Mouse (Mus musculus): ENCODE results near the gene Gm21953. TPM values are rescaled to one million over a fixed set of nuclear protein-coding genes. Genes with fewer than 3 reads are reported as not detected.

The Gm21953 gene
- not detected in 2 replicates for polyA plus RNA-seq (2012; rRNA removed; ENCODE audit: low replicate concordance)

GRCm38 (mm10) chr4:42293967-42294366 lies at the start of gene Gm21953:
TSS of gene Gm21953 (plus strand) at chr4:42294267.

DNA sequence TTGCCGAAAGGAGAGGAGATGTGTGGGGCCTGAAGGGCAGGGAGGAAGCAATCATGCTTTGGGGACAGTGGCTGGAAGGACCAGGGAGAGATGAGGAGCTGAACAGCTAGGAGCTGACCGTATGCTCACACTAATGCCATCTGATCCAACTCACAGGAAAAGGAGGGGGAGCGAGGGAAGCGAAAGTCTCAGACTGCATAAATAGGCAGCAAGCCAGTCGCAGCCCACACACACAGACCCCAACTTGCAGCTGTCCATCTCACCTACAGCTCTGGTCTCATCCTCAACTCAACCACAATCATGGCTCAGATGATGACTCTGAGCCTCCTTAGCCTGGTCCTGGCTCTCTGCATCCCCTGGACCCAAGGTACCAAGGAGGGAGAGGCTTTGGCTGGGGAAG lies 38.6 kb upstream of the Gm21953 start, which contains the start of gene Ccl21b:
Gene Ccl21b (plus strand): TSS at position 301 of the 400 bp plus-strand sequence.

DNA sequence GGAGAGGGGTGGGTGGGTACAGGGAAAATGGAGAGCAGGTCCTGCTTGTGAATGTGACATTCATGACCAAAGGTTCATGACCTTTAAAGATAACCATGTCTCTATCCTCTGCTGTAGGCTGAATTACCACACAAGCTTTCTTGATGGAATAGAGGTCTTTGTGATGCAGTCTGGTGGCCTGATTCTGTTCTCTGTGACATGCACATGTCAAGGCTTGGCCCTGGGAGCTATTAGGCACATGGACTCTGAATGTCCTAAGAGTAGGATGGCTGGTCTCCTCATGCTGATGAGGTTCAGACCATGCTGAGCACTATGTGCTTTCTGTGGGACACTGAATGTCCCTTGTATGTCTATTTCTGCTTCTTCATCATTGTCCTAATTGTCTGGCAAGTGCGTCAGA lies 24.0 kb downstream of the Gm21953 start, which contains the start of gene Fam205a3:
Gene Fam205a3 (plus strand): TSS at position 301 of the 400 bp plus-strand sequence.

Other genes starting within 250 kb of the Gm21953 start
- gene Gm3893, start 203.1 kb upstream of the Gm21953 start, polyA plus RNA-seq (2012; rRNA removed; ENCODE audit: low replicate concordance): not detected in 2 replicates
- gene Gm13304, start 179.4 kb upstream of the Gm21953 start, polyA plus RNA-seq (2012; rRNA removed; ENCODE audit: low replicate concordance): not detected in 2 replicates
- not detected in 2 replicates for gene Gm13306, start 140.8 kb upstream of the Gm21953 start, polyA plus RNA-seq (2012; rRNA removed; ENCODE audit: low replicate concordance)
- gene Gm13305, start 125.7 kb upstream of the Gm21953 start, polyA plus RNA-seq (2012; rRNA removed; ENCODE audit: low replicate concordance): not detected in 2 replicates
- gene Gm10600, start 53.6 kb upstream of the Gm21953 start, polyA plus RNA-seq (2012; rRNA removed; ENCODE audit: low replicate concordance): not detected in 2 replicates
- 1.6 TPM in 1 of 2 replicates, not detected in the other for gene Ccl21b, start 38.5 kb upstream of the Gm21953 start, polyA plus RNA-seq (2012; rRNA removed; ENCODE audit: low replicate concordance)
- 0.17 and 0.39 TPM in 2 replicates for gene Fam205a3, start 24.1 kb downstream of the Gm21953 start, polyA plus RNA-seq (2012; rRNA removed; ENCODE audit: low replicate concordance)
- gene Gm21586, start 145.1 kb downstream of the Gm21953 start, polyA plus RNA-seq (2012; rRNA removed; ENCODE audit: low replicate concordance): not detected in 2 replicates
- 0.04 and 0.08 TPM in 2 replicates for gene Gm2163, start 172.5 kb downstream of the Gm21953 start, polyA plus RNA-seq (2012; rRNA removed; ENCODE audit: low replicate concordance)
- 0.17 and 0.39 TPM in 2 replicates for gene Fam205a2, start 233.9 kb downstream of the Gm21953 start, polyA plus RNA-seq (2012; rRNA removed; ENCODE audit: low replicate concordance)